In the genomic region with DNA sequence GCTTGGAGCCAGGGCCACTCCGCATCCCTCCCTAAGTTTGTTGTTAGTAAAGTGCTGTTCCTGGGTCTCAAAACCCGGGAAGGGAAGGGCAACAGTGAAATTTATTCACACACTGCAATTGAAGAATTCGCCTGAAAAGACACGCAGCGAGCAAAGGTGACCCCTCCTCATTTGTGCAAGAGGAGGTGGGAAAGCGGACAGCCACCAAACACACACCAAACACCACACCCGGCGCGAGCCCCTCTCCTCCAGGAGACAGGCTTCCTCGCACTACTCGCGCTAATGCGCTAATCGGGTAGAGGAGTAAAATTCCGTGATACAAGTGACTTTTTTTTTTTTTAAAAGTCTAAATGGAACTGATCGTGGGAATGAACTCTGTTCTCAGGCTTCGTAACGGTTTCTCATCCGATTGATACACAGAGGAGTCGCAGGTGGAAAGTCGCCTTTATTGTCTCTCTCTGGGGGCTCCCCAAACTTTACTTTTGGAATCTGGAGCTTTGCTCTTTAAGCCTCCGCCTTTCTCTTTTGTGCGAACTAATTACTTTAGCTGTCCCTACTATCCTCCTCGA, we compare ENCODE assay signal across 13 mouse cellular contexts. TPM values are rescaled to one million over a fixed set of nuclear protein-coding genes. Genes with fewer than 3 reads are reported as not detected.
DNase-seq lines count a peak whose midpoint lies in the region; ATAC-seq lines count a peak whose summit lies in the region.
"Had no signal": no experiment of that assay in that cellular context is flagged by ENCODE, and none has a peak within 500 bp of the region (broad histone marks: within the 10 kb centered on the region; RNA-seq: fewer than 3 reads in every experiment).

No protein-coding gene starts in this region.

- H3K36me3 ChIP-seq in hindbrain, embryonic 13.5 days, result no peaks in the 10 kb centered on the region
- H3K36me3 ChIP-seq: lung, embryonic 15.5 days had no signal

- no peak overlapping the region for H3K9ac ChIP-seq in hindbrain, embryonic 13.5 days
- H3K9ac ChIP-seq: lung, embryonic 15.5 days had no signal

- no peak overlapping the region for H3K27ac ChIP-seq in hindbrain, embryonic 13.5 days
- H3K27ac ChIP-seq: lung, embryonic 15.5 days had no signal

- H3K9me3 ChIP-seq in hindbrain, embryonic 13.5 days, result no peaks in the 10 kb centered on the region
- H3K9me3 ChIP-seq: lung, embryonic 15.5 days had no signal

- WGBS in hindbrain, embryonic 13.5 days, result under 1% methylated on average over 24 of the region's 24 CpGs

- intact Hi-C loops in left cerebral cortex, postnatal 25 days (cut with DNase I), result no loop called here

- peak; percentile 9 for DNase-seq in kidney, adult 18-20 months
- DNase-seq in kidney, adult 11 months, result no peak
- DNase-seq in thymus, postnatal 4 days, result peak; percentile 14
- DNase-seq in thymus, postnatal 25 days, result no peak
- DNase-seq in yolk sac, embryonic 10.5 days (ENCODE audit: low spot score), result peak; percentile 10
- DNase-seq in c-Kit-positive CD71-positive TER-119-positive erythroid progenitor cells, embryonic 14.5 days (ENCODE audit: low spot score), result no peak
- no peak for DNase-seq in left cerebral cortex, postnatal 25 days (ENCODE audit: low spot score in 2 of 2)

- H3K4me3 ChIP-seq in hindbrain, embryonic 13.5 days, result peak overlapping the region; percentile 49

- H3K4me2 ChIP-seq in hindbrain, embryonic 13.5 days, result peak overlapping the region; percentile 75; the same call in 1 of the 2 replicates

- ATAC-seq in hindbrain, embryonic 13.5 days (ENCODE audit: low FRiP score), result no peak

- peaks cover 36% of the 10 kb centered on the region for H3K4me1 ChIP-seq in hindbrain, embryonic 13.5 days (replicated peaks)

- H3K27me3 ChIP-seq in hindbrain, embryonic 13.5 days, result peaks cover 99% of the 10 kb centered on the region

RNA-seq across cellular contexts. Expression of a gene that starts 2.3 kb away (rescaled TPM):
- polyA plus RNA-seq in hindbrain, embryonic 13.5 days (2015; fragmentation: Nextera tagmentation; extraction: Ambion mirVana), result 2.1 and 2.2 TPM in 2 replicates
- total RNA-seq in left cerebral cortex, postnatal 25 days (2021), result not detected
- total RNA-seq: gastrocnemius, postnatal 4 days; MEL; neutrophil, adult 5-6 weeks had no signal
- polyA plus RNA-seq: large intestine, adult 2 months; lung, embryonic 15.5 days had no signal

Comparison
In these comparisons a context has a peak if more than half of its experiments do, and no peak if none do; other contexts are left out.
1. DNase-seq: peak in kidney, adult 18-20 months (single experiment), thymus, postnatal 4 days (single experiment) and yolk sac, embryonic 10.5 days (single experiment); none in kidney, adult 11 months (single experiment), thymus, postnatal 25 days (single experiment), c-Kit-positive CD71-positive TER-119-positive erythroid progenitor cells, embryonic 14.5 days (single experiment) and left cerebral cortex, postnatal 25 days (0 of 2).